Mouse (Mus musculus): ENCODE results near the gene Nipsnap3a. TPM values are rescaled to one million over a fixed set of nuclear protein-coding genes. Genes with fewer than 3 reads are reported as not detected.
A peak's percentile ranks its signal among the peaks of the same experiment; 100 is the strongest.

Nipsnap3a gene
- not detected in 2 replicates for polyA plus RNA-seq (2012; ENCODE audit: insufficient read depth, insufficient read length, missing spikeins)

- Histone ChIP-seq H3K4me1 (ENCODE audit: control insufficient read depth, insufficient read depth, insufficient read length, low read length) (no peaks in the 10 kb centered on the region), H3K4me3 (ENCODE audit: insufficient read depth, low read depth, low read length) (no peak within 1 kb of the TSS), H3K27ac (replicated peaks; ENCODE audit: low read depth, low read length) (no peak within 1 kb of the TSS)
Measured at GRCm38 (mm10) chr4:52989248-52989647, at the start of gene Nipsnap3a. Gene Nipsnap3a, plus strand, starts transcription at chr4:52989272.

- H3K4me1 ChIP-seq (ENCODE audit: control insufficient read depth, insufficient read depth, insufficient read length, low read length) = no peaks in the 10 kb centered on the region
- no peak overlapping the region for H3K27ac ChIP-seq (replicated peaks; ENCODE audit: low read depth, low read length)
- no peak overlapping the region for H3K4me3 ChIP-seq (ENCODE audit: insufficient read depth, low read depth, low read length)
Measured at GRCm38 (mm10) chr4:52946665-52947064, 42.4 kb upstream of the Nipsnap3a start.

- no peak overlapping the region for H3K4me3 ChIP-seq (ENCODE audit: insufficient read depth, low read depth, low read length)
Measured at GRCm38 (mm10) chr4:52949005-52949404, 40.1 kb upstream of the Nipsnap3a start.

GRCm38 (mm10) chr4:52958693-52959092, 30.4 kb upstream of the Nipsnap3a start:
- Histone ChIP-seq H3K4me1 (ENCODE audit: control insufficient read depth, insufficient read depth, insufficient read length, low read length) (no peaks in the 10 kb centered on the region), H3K27ac (replicated peaks; ENCODE audit: low read depth, low read length) (no peak overlapping the region), H3K4me3 (ENCODE audit: insufficient read depth, low read depth, low read length) (no peak overlapping the region)

More at GRCm38 (mm10) chr4:52949005-52949404, 40.1 kb upstream of the Nipsnap3a start:
- no peaks in the 10 kb centered on the region for H3K4me1 ChIP-seq (ENCODE audit: control insufficient read depth, insufficient read depth, insufficient read length, low read length)
- H3K27ac ChIP-seq (replicated peaks; ENCODE audit: low read depth, low read length) = no peak overlapping the region

- Histone ChIP-seq H3K4me3 (ENCODE audit: insufficient read depth, low read depth, low read length) (no peak within 1 kb of the TSS), H3K4me1 (ENCODE audit: control insufficient read depth, insufficient read depth, insufficient read length, low read length) (no peaks in the 10 kb centered on the region), H3K27ac (replicated peaks; ENCODE audit: low read depth, low read length) (no peak within 1 kb of the TSS)
Measured at GRCm38 (mm10) chr4:52964247-52964646, 24.8 kb upstream of the Nipsnap3a start, which contains the start of gene Olfr270. Gene Olfr270, plus strand, starts transcription at chr4:52964547.

GRCm38 (mm10) chr4:52985216-52985615, 3.9 kb upstream of the Nipsnap3a start:
- no peaks in the 10 kb centered on the region for H3K4me1 ChIP-seq (ENCODE audit: control insufficient read depth, insufficient read depth, insufficient read length, low read length)
- no peak overlapping the region for H3K27ac ChIP-seq (replicated peaks; ENCODE audit: low read depth, low read length)
- no peak overlapping the region for H3K4me3 ChIP-seq (ENCODE audit: insufficient read depth, low read depth, low read length)

- no peak overlapping the region for H3K4me3 ChIP-seq (ENCODE audit: insufficient read depth, low read depth, low read length)
- H3K4me1 ChIP-seq (ENCODE audit: control insufficient read depth, insufficient read depth, insufficient read length, low read length) = no peaks in the 10 kb centered on the region
- no peak overlapping the region for H3K27ac ChIP-seq (replicated peaks; ENCODE audit: low read depth, low read length)
Measured at GRCm38 (mm10) chr4:52986266-52986665, 2.8 kb upstream of the Nipsnap3a start.

GRCm38 (mm10) chr4:52999449-52999848, 10.4 kb downstream of the Nipsnap3a start:
- Histone ChIP-seq H3K4me3 (ENCODE audit: insufficient read depth, low read depth, low read length) (no peak overlapping the region), H3K4me1 (ENCODE audit: control insufficient read depth, insufficient read depth, insufficient read length, low read length) (no peaks in the 10 kb centered on the region), H3K27ac (replicated peaks; ENCODE audit: low read depth, low read length) (no peak overlapping the region)

- no peaks in the 10 kb centered on the region for H3K4me1 ChIP-seq (ENCODE audit: control insufficient read depth, insufficient read depth, insufficient read length, low read length)
- no peak overlapping the region for H3K27ac ChIP-seq (replicated peaks; ENCODE audit: low read depth, low read length)
- H3K4me3 ChIP-seq (ENCODE audit: insufficient read depth, low read depth, low read length) = no peak overlapping the region
Measured at GRCm38 (mm10) chr4:53000154-53000553, 11.1 kb downstream of the Nipsnap3a start.

GRCm38 (mm10) chr4:53009183-53009582, 20.1 kb downstream of the Nipsnap3a start:
- Histone ChIP-seq H3K4me1 (ENCODE audit: control insufficient read depth, insufficient read depth, insufficient read length, low read length) (0 out of 2 replicates have a peak, but pooled peaks cover 5% of the 10 kb centered on the region), H3K4me3 (ENCODE audit: insufficient read depth, low read depth, low read length) (no peak overlapping the region), H3K27ac (replicated peaks; ENCODE audit: low read depth, low read length) (no peak overlapping the region)

- no peak overlapping the region for H3K27ac ChIP-seq (replicated peaks; ENCODE audit: low read depth, low read length)
- no peak overlapping the region for H3K4me3 ChIP-seq (ENCODE audit: insufficient read depth, low read depth, low read length)
- 0 out of 2 replicates have a peak, but pooled peaks cover 5% of the 10 kb centered on the region for H3K4me1 ChIP-seq (ENCODE audit: control insufficient read depth, insufficient read depth, insufficient read length, low read length)
Measured at GRCm38 (mm10) chr4:53009871-53010270, 20.8 kb downstream of the Nipsnap3a start.

- Histone ChIP-seq H3K27ac (replicated peaks; ENCODE audit: low read depth, low read length) (peak within 1 kb of the TSS; percentile 78), H3K4me1 (ENCODE audit: control insufficient read depth, insufficient read depth, insufficient read length, low read length) (0 out of 2 replicates have a peak, but pooled peaks cover 5% of the 10 kb centered on the region), H3K4me3 (ENCODE audit: insufficient read depth, low read depth, low read length) (peak within 1 kb of the TSS; percentile 97)
Measured at GRCm38 (mm10) chr4:53011732-53012361, 22.8 kb downstream of the Nipsnap3a start, which contains the start of gene Nipsnap3b. Gene Nipsnap3b, plus strand, starts transcription at chr4:53011880.

GRCm38 (mm10) chr4:53014421-53014820, 25.3 kb downstream of the Nipsnap3a start:
- Histone ChIP-seq H3K4me1 (ENCODE audit: control insufficient read depth, insufficient read depth, insufficient read length, low read length) (0 out of 2 replicates have a peak, but pooled peaks cover 5% of the 10 kb centered on the region), H3K4me3 (ENCODE audit: insufficient read depth, low read depth, low read length) (no peak overlapping the region), H3K27ac (replicated peaks; ENCODE audit: low read depth, low read length) (no peak overlapping the region)

- Histone ChIP-seq H3K4me3 (ENCODE audit: insufficient read depth, low read depth, low read length) (no peak overlapping the region), H3K4me1 (ENCODE audit: control insufficient read depth, insufficient read depth, insufficient read length, low read length) (0 out of 2 replicates have a peak, but pooled peaks cover 5% of the 10 kb centered on the region), H3K27ac (replicated peaks; ENCODE audit: low read depth, low read length) (no peak overlapping the region)
Measured at GRCm38 (mm10) chr4:53015024-53015423, 26.0 kb downstream of the Nipsnap3a start.

GRCm38 (mm10) chr4:53018392-53018791, 29.3 kb downstream of the Nipsnap3a start:
- Histone ChIP-seq H3K27ac (replicated peaks; ENCODE audit: low read depth, low read length) (no peak overlapping the region), H3K4me1 (ENCODE audit: control insufficient read depth, insufficient read depth, insufficient read length, low read length) (no peaks in the 10 kb centered on the region), H3K4me3 (ENCODE audit: insufficient read depth, low read depth, low read length) (no peak overlapping the region)
